Mouse (Mus musculus) limb, embryonic 14.5 days (tissue): ENCODE results near the gene Cmtm8. TPM values are rescaled to one million over a fixed set of nuclear protein-coding genes. Genes with fewer than 3 reads are reported as not detected.

ENCODE experiments used
- ATAC-seq: fragments of 200-750 bp; cut with Nextera tagmentation; 2 replicates; pipeline ENCODE4 v1.8.0; 2017; ENCODE audit warnings: low read depth, moderate number of reproducible peaks, moderate TSS enrichment; ENCODE audit not compliant: low FRiP score
- DNase-seq: peaks from one replicate; pipeline ENCODE4 v3.0.0-alpha.2; 2015; ENCODE audit warnings: low spot score
- H3K27ac ChIP-seq: fragments of 300-500 bp; sonication (generic); replicated peaks from 2 replicates; pipeline ENCODE4 v1.5.1; 2014; ENCODE audit warnings: low read depth, mild to moderate bottlenecking, low read length, moderate library complexity, mixed read lengths
- H3K27me3 ChIP-seq: fragments of 300-500 bp; sonication (generic); 2 replicates; pipeline ENCODE4 v1.6.1; 2014; ENCODE audit warnings: low read length, mixed read lengths; ENCODE audit not compliant: control insufficient read depth, insufficient read depth
- H3K36me3 ChIP-seq: fragments of 300-500 bp; sonication (generic); 2 replicates; pipeline ENCODE4 v1.6.1; 2014; ENCODE audit warnings: mild to moderate bottlenecking, low read length, moderate library complexity, mixed read lengths; ENCODE audit not compliant: control insufficient read depth, insufficient read depth
- H3K4me1 ChIP-seq: fragments of 300-500 bp; sonication (generic); 2 replicates; pipeline ENCODE4 v1.6.1; 2014; ENCODE audit warnings: antibody characterized with exemption, low read length, mixed read lengths; ENCODE audit not compliant: control insufficient read depth, insufficient read depth
- H3K4me2 ChIP-seq: fragments of 300-500 bp; sonication (generic); replicated peaks from 2 replicates; pipeline ENCODE4 v1.6.1; 2014; ENCODE audit warnings: low read depth, mild to moderate bottlenecking, low read length, moderate library complexity; ENCODE audit not compliant: severe bottlenecking
- H3K4me3 ChIP-seq: fragments of 300-500 bp; sonication (generic); replicated peaks from 2 replicates; pipeline ENCODE4 v1.5.1; 2014; ENCODE audit warnings: low read length
- H3K9ac ChIP-seq: fragments of 300-500 bp; sonication (generic); 2 replicates; pipeline ENCODE4 v1.6.1; 2014; ENCODE audit warnings: mild to moderate bottlenecking, low read depth, low read length, moderate library complexity; ENCODE audit not compliant: severe bottlenecking
- H3K9me3 ChIP-seq: fragments of 300-500 bp; sonication (generic); 2 replicates; pipeline ENCODE4 v1.6.1; 2016; ENCODE audit warnings: low read length; ENCODE audit not compliant: control insufficient read depth
- POLR2A ChIP-seq: fragments of 200-500 bp; IDR thresholded peaks from 2 replicates; pipeline ENCODE4 v1.8.0; 2012; ENCODE audit warnings: inconsistent platforms, mild to moderate bottlenecking, moderate library complexity, borderline replicate concordance; ENCODE audit not compliant: insufficient read depth, insufficient read length; ENCODE audit errors: extremely low read depth
- WGBS: fragments of 180-500 bp; shearing (Covaris S2); extraction: QIAGEN DNeasy Blood & Tissue Kit; methylation state at CpG from one replicate; pipeline ENCODE4 v1.1.7; 2014; 5-methylcytosine and 5-hydroxymethylcytosine counted together
- polyA plus RNA-seq, 2 experiments: library from polyadenylated mRNA; depleted of rRNA in 1 of 2; stranded (reverse) in 1 of 2; unstranded in 1 of 2; fragments of >200 nt; fragmentation: Nextera tagmentation in 1 of 2; extraction: Ambion mirVana in 1 of 2; gene quantifications; 2 replicates each; pipeline versions ENCODE4 v1.2.1 to v1.2.3; 2012 to 2014

The Cmtm8 gene
- polyA plus RNA-seq, 2 experiments: 14.2 to 20.5 TPM

GRCm38 (mm10) chr9:114777178-114778046 lies 66.5 kb downstream of the Cmtm8 start:
- Histone ChIP-seq H3K9ac (no peak overlapping the region), H3K4me3 (no peak overlapping the region), H3K27ac (no peak overlapping the region), H3K4me2 (no peak overlapping the region), H3K9me3 (no peaks in the 10 kb centered on the region; the same call in 1 of the 2 replicates), H3K27me3 (no peaks in the 10 kb centered on the region), H3K36me3 (peaks cover 7% of the 10 kb centered on the region; the same call in 1 of the 2 replicates), H3K4me1 (peaks cover 14% of the 10 kb centered on the region; the same call in 1 of the 2 replicates)
- DNase-seq: no peak
- WGBS: 76% methylated on average over 6 of the region's 6 CpGs
- ATAC-seq: no peak
- TF ChIP-seq POLR2A: no peak

- 88% methylated on average over 3 of the region's 3 CpGs for WGBS
- Histone ChIP-seq H3K4me2 (no peak overlapping the region), H3K36me3 (peaks cover 8% of the 10 kb centered on the region; the same call in 1 of the 2 replicates), H3K27ac (no peak overlapping the region), H3K9me3 (no peaks in the 10 kb centered on the region; the same call in 1 of the 2 replicates), H3K4me1 (peaks cover 14% of the 10 kb centered on the region; the same call in 1 of the 2 replicates), H3K9ac (no peak overlapping the region), H3K27me3 (no peaks in the 10 kb centered on the region), H3K4me3 (no peak overlapping the region)
- TF ChIP-seq POLR2A: no peak
- ATAC-seq (no peak), DNase-seq (no peak)
Measured at GRCm38 (mm10) chr9:114776361-114776760, 67.6 kb downstream of the Cmtm8 start.

GRCm38 (mm10) chr9:114775272-114775671 lies 68.7 kb downstream of the Cmtm8 start:
- no peak for ATAC-seq

GRCm38 (mm10) chr9:114774629-114775028 lies 69.3 kb downstream of the Cmtm8 start:
- peaks cover 7% of the 10 kb centered on the region; the same call in 1 of the 2 replicates for H3K4me1 ChIP-seq
- H3K9me3 ChIP-seq: no peaks in the 10 kb centered on the region; the same call in 1 of the 2 replicates
- no peak overlapping the region for H3K4me3 ChIP-seq
- TF ChIP-seq POLR2A: no peak
- ATAC-seq: no peak
- no peaks in the 10 kb centered on the region for H3K27me3 ChIP-seq
- WGBS: 78% methylated on average over 6 of the region's 6 CpGs
- H3K36me3 ChIP-seq: peaks cover 14% of the 10 kb centered on the region
- no peak overlapping the region for H3K4me2 ChIP-seq
- H3K9ac ChIP-seq: no peak overlapping the region
- DNase-seq: no peak
- H3K27ac ChIP-seq: no peak overlapping the region

More at GRCm38 (mm10) chr9:114775272-114775671, 68.7 kb downstream of the Cmtm8 start:
- Histone ChIP-seq H3K9me3 (no peaks in the 10 kb centered on the region; the same call in 1 of the 2 replicates), H3K9ac (peak overlapping the region; percentile 25; the same call in 1 of the 2 replicates), H3K27me3 (no peaks in the 10 kb centered on the region), H3K4me3 (no peak overlapping the region), H3K27ac (no peak overlapping the region), H3K36me3 (peaks cover 10% of the 10 kb centered on the region), H3K4me2 (no peak overlapping the region), H3K4me1 (peaks cover 11% of the 10 kb centered on the region; the same call in 1 of the 2 replicates)
- WGBS: 52% methylated on average over 4 of the region's 4 CpGs
- DNase-seq: no peak
- no peak for TF ChIP-seq POLR2A

- H3K9me3 ChIP-seq: no peaks in the 10 kb centered on the region; the same call in 1 of the 2 replicates
- TF ChIP-seq POLR2A: no peak
Measured at GRCm38 (mm10) chr9:114771565-114771964, 72.4 kb downstream of the Cmtm8 start.

More at GRCm38 (mm10) chr9:114771565-114771964, 72.4 kb downstream of the Cmtm8 start:
- ATAC-seq (no peak), DNase-seq (no peak)
- no peak overlapping the region for H3K27ac ChIP-seq
- H3K4me2 ChIP-seq: no peak overlapping the region
- H3K4me3 ChIP-seq: no peak overlapping the region
- H3K9ac ChIP-seq: no peak overlapping the region
- WGBS: 79% methylated on average over 7 of the region's 7 CpGs
- peaks cover 23% of the 10 kb centered on the region for H3K4me1 ChIP-seq
- no peaks in the 10 kb centered on the region for H3K27me3 ChIP-seq
- peaks cover 14% of the 10 kb centered on the region for H3K36me3 ChIP-seq
